8 mouse cellular contexts compared by ENCODE assay signal in genomic region chr4:154904185-154905071, GRCm38 (mm10). TPM values are rescaled to one million over a fixed set of nuclear protein-coding genes. Genes with fewer than 3 reads are reported as not detected.
DNase-seq lines count a peak whose midpoint lies in the region; ATAC-seq and TF ChIP-seq lines count a peak whose summit lies in the region.

No protein-coding gene starts in this region.

- peak overlapping the region; percentile 31 for H3K9ac ChIP-seq in embryonic facial prominence, embryonic 15.5 days
- H3K9ac ChIP-seq in heart, embryonic 11.5 days (ENCODE audit: low read depth, low read length): peak overlapping the region; percentile 66
- peak overlapping the region; percentile 58 for H3K9ac ChIP-seq in kidney, embryonic 14.5 days (ENCODE audit: low read depth, low read length)
- peak overlapping the region; percentile 53 for H3K9ac ChIP-seq in limb, embryonic 14.5 days (ENCODE audit: low read depth, low read length, severe bottlenecking)
- peak overlapping the region; percentile 18; the same call in 1 of the 2 replicates for H3K9ac ChIP-seq in midbrain, embryonic 15.5 days

- H3K4me2 ChIP-seq in embryonic facial prominence, embryonic 15.5 days (replicated peaks): peak overlapping the region; percentile 70
- H3K4me2 ChIP-seq in heart, embryonic 11.5 days: peak overlapping the region; percentile 84
- peak overlapping the region; percentile 83 for H3K4me2 ChIP-seq in kidney, embryonic 14.5 days (replicated peaks; ENCODE audit: low read depth, low read length)
- peak overlapping the region; percentile 77 for H3K4me2 ChIP-seq in limb, embryonic 14.5 days (replicated peaks; ENCODE audit: low read depth, low read length, severe bottlenecking)
- peak overlapping the region; percentile 71 for H3K4me2 ChIP-seq in midbrain, embryonic 15.5 days

- H3K36me3 ChIP-seq in embryonic facial prominence, embryonic 15.5 days: no peaks in the 10 kb centered on the region
- no peaks in the 10 kb centered on the region for H3K36me3 ChIP-seq in heart, embryonic 11.5 days (ENCODE audit: control insufficient read depth, insufficient read depth, low read length)
- H3K36me3 ChIP-seq in kidney, embryonic 14.5 days (ENCODE audit: control insufficient read depth, insufficient read depth, low read length): no peaks in the 10 kb centered on the region
- no peaks in the 10 kb centered on the region for H3K36me3 ChIP-seq in limb, embryonic 14.5 days (ENCODE audit: control insufficient read depth, insufficient read depth, low read length)
- H3K36me3 ChIP-seq in midbrain, embryonic 15.5 days (replicated peaks): no peaks in the 10 kb centered on the region

- H3K9me3 ChIP-seq in embryonic facial prominence, embryonic 15.5 days (replicated peaks): no peaks in the 10 kb centered on the region
- H3K9me3 ChIP-seq in heart, embryonic 11.5 days (replicated peaks; ENCODE audit: control insufficient read depth, low read length): no peaks in the 10 kb centered on the region
- H3K9me3 ChIP-seq in kidney, embryonic 14.5 days (ENCODE audit: control insufficient read depth, low read length): no peaks in the 10 kb centered on the region
- no peaks in the 10 kb centered on the region for H3K9me3 ChIP-seq in limb, embryonic 14.5 days (ENCODE audit: control insufficient read depth, low read length)
- H3K9me3 ChIP-seq in midbrain, embryonic 15.5 days: no peaks in the 10 kb centered on the region

- no peak for TF ChIP-seq POLR2A in bone marrow macrophage, adult 2 months (IDR thresholded peaks at IDR 0.05; ENCODE audit: borderline replicate concordance, low read depth, low read length)
- TF ChIP-seq POLR2A in limb, embryonic 14.5 days (IDR thresholded peaks at IDR 0.05; ENCODE audit: borderline replicate concordance, extremely low read depth, insufficient read depth, insufficient read length): no peak

- H3K27ac ChIP-seq in bone marrow macrophage, adult 2 months (ENCODE audit: insufficient read depth, low read depth, low read length): no peak overlapping the region
- peak overlapping the region; percentile 58 for H3K27ac ChIP-seq in embryonic facial prominence, embryonic 15.5 days (replicated peaks)
- no peak overlapping the region for H3K27ac ChIP-seq in heart, embryonic 11.5 days (ENCODE audit: low read depth, low read length)
- 0 out of 2 replicates have a peak overlapping the region, but pooled peaks have one; percentile 51 for H3K27ac ChIP-seq in kidney, embryonic 14.5 days (ENCODE audit: low read depth, low read length)
- no peak overlapping the region for H3K27ac ChIP-seq in limb, embryonic 14.5 days (replicated peaks; ENCODE audit: low read depth, low read length)
- no peak overlapping the region for H3K27ac ChIP-seq in midbrain, embryonic 15.5 days

- TF ChIP-seq CTCF in bone marrow macrophage, adult 2 months (IDR thresholded peaks at IDR 0.05; ENCODE audit: low read depth, low read length): no peak

- DNase-seq in CD4-positive, CD25-positive, alpha-beta regulatory T cell, adult 2 months (ENCODE audit: low read depth, low spot score): peak; percentile 93
- peak; percentile 95 for DNase-seq in limb, embryonic 14.5 days (ENCODE audit: low spot score)
- DNase-seq in spleen, postnatal 4 days (ENCODE audit: low spot score in 2 of 2): peak; percentile 88

- peak; percentile 93 for ATAC-seq in embryonic facial prominence, embryonic 15.5 days (ENCODE audit: insufficient number of reproducible peaks, low FRiP score, low TSS enrichment, low read depth)
- peak; percentile 86 for ATAC-seq in heart, embryonic 11.5 days (replicated peaks; ENCODE audit: insufficient number of reproducible peaks, low FRiP score, low TSS enrichment)
- ATAC-seq in kidney, embryonic 14.5 days (ENCODE audit: low FRiP score, low TSS enrichment): peak; percentile 93
- peak; percentile 93 for ATAC-seq in limb, embryonic 14.5 days (ENCODE audit: low FRiP score, low read depth)
- ATAC-seq in midbrain, embryonic 15.5 days (replicated peaks): peak; percentile 95

- no peaks in the 10 kb centered on the region for H3K27me3 ChIP-seq in embryonic facial prominence, embryonic 15.5 days
- no peaks in the 10 kb centered on the region for H3K27me3 ChIP-seq in heart, embryonic 11.5 days (ENCODE audit: control insufficient read depth, insufficient read depth, low read length)
- H3K27me3 ChIP-seq in kidney, embryonic 14.5 days (ENCODE audit: control insufficient read depth, insufficient read depth, low read length): no peaks in the 10 kb centered on the region
- no peaks in the 10 kb centered on the region for H3K27me3 ChIP-seq in limb, embryonic 14.5 days (ENCODE audit: control insufficient read depth, insufficient read depth, low read length)
- H3K27me3 ChIP-seq in midbrain, embryonic 15.5 days (replicated peaks): no peaks in the 10 kb centered on the region

- peak overlapping the region; percentile 61 for H3K4me3 ChIP-seq in bone marrow macrophage, adult 2 months (ENCODE audit: insufficient read depth, low read length)
- H3K4me3 ChIP-seq in embryonic facial prominence, embryonic 15.5 days (replicated peaks): peak overlapping the region; percentile 43
- H3K4me3 ChIP-seq in heart, embryonic 11.5 days (ENCODE audit: low read depth, low read length): peak overlapping the region; percentile 44
- peak overlapping the region; percentile 50 for H3K4me3 ChIP-seq in kidney, embryonic 14.5 days (ENCODE audit: low read length)
- H3K4me3 ChIP-seq in limb, embryonic 14.5 days (replicated peaks; ENCODE audit: low read length): peak overlapping the region; percentile 45
- H3K4me3 ChIP-seq in midbrain, embryonic 15.5 days: peak overlapping the region; percentile 37

- peaks cover 10% of the 10 kb centered on the region for H3K4me1 ChIP-seq in bone marrow macrophage, adult 2 months (ENCODE audit: control insufficient read depth, insufficient read depth, low read length)
- H3K4me1 ChIP-seq in embryonic facial prominence, embryonic 15.5 days: peaks cover 13% of the 10 kb centered on the region
- peaks cover 4% of the 10 kb centered on the region; the same call in 1 of the 2 replicates for H3K4me1 ChIP-seq in heart, embryonic 11.5 days (ENCODE audit: control insufficient read depth, insufficient read depth, low read length)
- H3K4me1 ChIP-seq in kidney, embryonic 14.5 days (ENCODE audit: control insufficient read depth, insufficient read depth, low read length): peaks cover 7% of the 10 kb centered on the region; the same call in 1 of the 2 replicates
- peaks cover 3% of the 10 kb centered on the region; the same call in 1 of the 2 replicates for H3K4me1 ChIP-seq in limb, embryonic 14.5 days (ENCODE audit: control insufficient read depth, insufficient read depth, low read length)
- peaks cover 10% of the 10 kb centered on the region for H3K4me1 ChIP-seq in midbrain, embryonic 15.5 days

- under 1% methylated on average over 16 of the region's 16 CpGs for WGBS in embryonic facial prominence, embryonic 15.5 days
- WGBS in heart, embryonic 11.5 days (ENCODE audit: insufficient replicate concordance): 1% methylated on average over 16 of the region's 16 CpGs
- 2% methylated on average over 16 of the region's 16 CpGs for WGBS in kidney, embryonic 14.5 days
- 1% methylated on average over 16 of the region's 16 CpGs for WGBS in limb, embryonic 14.5 days
- 4% methylated on average over 16 of the region's 16 CpGs for WGBS in midbrain, embryonic 15.5 days

RNA-seq across cellular contexts. Expression of gene Fam213b, which starts 5.5 kb away (rescaled TPM):
- 34.3 and 38.2 TPM in 2 replicates for polyA plus RNA-seq in bone marrow macrophage, adult 2 months (2012; ENCODE audit: insufficient read depth, insufficient read length, missing spikeins)
- 57.5 and 59.9 TPM in 2 replicates for polyA plus RNA-seq in embryonic facial prominence, embryonic 15.5 days (2015; fragmentation: Nextera tagmentation; extraction: Ambion mirVana)
- polyA plus RNA-seq in heart, embryonic 11.5 days (2014; fragmentation: Nextera tagmentation; extraction: Ambion mirVana): 26.4 and 29.6 TPM in 2 replicates
- 37.6 and 39.1 TPM in 2 replicates for polyA plus RNA-seq in kidney, embryonic 14.5 days (2014; fragmentation: Nextera tagmentation; extraction: Ambion mirVana)
- 24.3 and 33.6 TPM in 2 replicates for polyA plus RNA-seq in limb, embryonic 14.5 days (2012; rRNA removed)
- polyA plus RNA-seq in limb, embryonic 14.5 days (2014; fragmentation: Nextera tagmentation; extraction: Ambion mirVana): 48.0 and 51.8 TPM in 2 replicates
- polyA plus RNA-seq in midbrain, embryonic 15.5 days (2015; fragmentation: Nextera tagmentation; extraction: Ambion mirVana): 56.1 and 62.6 TPM in 2 replicates

RNA-seq across cellular contexts. Expression of gene Tnfrsf14, which starts 23.9 kb away (rescaled TPM):
- polyA plus RNA-seq in bone marrow macrophage, adult 2 months (2012; ENCODE audit: insufficient read depth, insufficient read length, missing spikeins): 117 and 135 TPM in 2 replicates
- 1.5 and 2.3 TPM in 2 replicates for polyA plus RNA-seq in embryonic facial prominence, embryonic 15.5 days (2015; fragmentation: Nextera tagmentation; extraction: Ambion mirVana)
- 3.0 and 4.4 TPM in 2 replicates for polyA plus RNA-seq in heart, embryonic 11.5 days (2014; fragmentation: Nextera tagmentation; extraction: Ambion mirVana)
- 0.42 and 0.47 TPM in 2 replicates for polyA plus RNA-seq in kidney, embryonic 14.5 days (2014; fragmentation: Nextera tagmentation; extraction: Ambion mirVana)
- 4.1 and 5.8 TPM in 2 replicates for polyA plus RNA-seq in limb, embryonic 14.5 days (2012; rRNA removed)
- polyA plus RNA-seq in limb, embryonic 14.5 days (2014; fragmentation: Nextera tagmentation; extraction: Ambion mirVana): 0.87 and 0.99 TPM in 2 replicates
- polyA plus RNA-seq in midbrain, embryonic 15.5 days (2015; fragmentation: Nextera tagmentation; extraction: Ambion mirVana): 0.19 and 0.28 TPM in 2 replicates

RNA-seq across cellular contexts. Expression of gene Mmel1, which starts 35.0 kb away (rescaled TPM):
- not detected in 2 replicates for polyA plus RNA-seq in bone marrow macrophage, adult 2 months (2012; ENCODE audit: insufficient read depth, insufficient read length, missing spikeins)
- 0.38 and 0.57 TPM in 2 replicates for polyA plus RNA-seq in embryonic facial prominence, embryonic 15.5 days (2015; fragmentation: Nextera tagmentation; extraction: Ambion mirVana)
- 0.23 and 0.82 TPM in 2 replicates for polyA plus RNA-seq in heart, embryonic 11.5 days (2014; fragmentation: Nextera tagmentation; extraction: Ambion mirVana)
- not detected in 2 replicates for polyA plus RNA-seq in kidney, embryonic 14.5 days (2014; fragmentation: Nextera tagmentation; extraction: Ambion mirVana)
- polyA plus RNA-seq in limb, embryonic 14.5 days (2012; rRNA removed): 0.11 and 0.15 TPM in 2 replicates
- polyA plus RNA-seq in limb, embryonic 14.5 days (2014; fragmentation: Nextera tagmentation; extraction: Ambion mirVana): 0.10 TPM in 1 of 2 replicates, not detected in the other
- polyA plus RNA-seq in midbrain, embryonic 15.5 days (2015; fragmentation: Nextera tagmentation; extraction: Ambion mirVana): 0.31 and 0.49 TPM in 2 replicates

RNA-seq across cellular contexts. Expression of gene Hes5, which starts 56.3 kb away (rescaled TPM):
- polyA plus RNA-seq in bone marrow macrophage, adult 2 months (2012; ENCODE audit: insufficient read depth, insufficient read length, missing spikeins): not detected in 2 replicates
- 6.6 and 7.7 TPM in 2 replicates for polyA plus RNA-seq in embryonic facial prominence, embryonic 15.5 days (2015; fragmentation: Nextera tagmentation; extraction: Ambion mirVana)
- 0.56 TPM in 1 of 2 replicates, not detected in the other for polyA plus RNA-seq in heart, embryonic 11.5 days (2014; fragmentation: Nextera tagmentation; extraction: Ambion mirVana)
- polyA plus RNA-seq in kidney, embryonic 14.5 days (2014; fragmentation: Nextera tagmentation; extraction: Ambion mirVana): 8.1 and 15.5 TPM in 2 replicates
- polyA plus RNA-seq in limb, embryonic 14.5 days (2012; rRNA removed): 0.60 and 1.6 TPM in 2 replicates
- polyA plus RNA-seq in limb, embryonic 14.5 days (2014; fragmentation: Nextera tagmentation; extraction: Ambion mirVana): 0.30 and 0.77 TPM in 2 replicates
- polyA plus RNA-seq in midbrain, embryonic 15.5 days (2015; fragmentation: Nextera tagmentation; extraction: Ambion mirVana): 116 and 149 TPM in 2 replicates

RNA-seq across cellular contexts. Expression of gene Pank4, which starts 59.5 kb away (rescaled TPM):
- 20.2 and 24.1 TPM in 2 replicates for polyA plus RNA-seq in bone marrow macrophage, adult 2 months (2012; ENCODE audit: insufficient read depth, insufficient read length, missing spikeins)
- 41.9 and 43.6 TPM in 2 replicates for polyA plus RNA-seq in embryonic facial prominence, embryonic 15.5 days (2015; fragmentation: Nextera tagmentation; extraction: Ambion mirVana)
- polyA plus RNA-seq in heart, embryonic 11.5 days (2014; fragmentation: Nextera tagmentation; extraction: Ambion mirVana): 40.6 and 45.0 TPM in 2 replicates
- polyA plus RNA-seq in kidney, embryonic 14.5 days (2014; fragmentation: Nextera tagmentation; extraction: Ambion mirVana): 34.9 and 43.9 TPM in 2 replicates
- 76.3 and 86.2 TPM in 2 replicates for polyA plus RNA-seq in limb, embryonic 14.5 days (2012; rRNA removed)
- polyA plus RNA-seq in limb, embryonic 14.5 days (2014; fragmentation: Nextera tagmentation; extraction: Ambion mirVana): 36.9 and 43.9 TPM in 2 replicates
- polyA plus RNA-seq in midbrain, embryonic 15.5 days (2015; fragmentation: Nextera tagmentation; extraction: Ambion mirVana): 44.3 and 44.9 TPM in 2 replicates

Comparison
In these comparisons a context has a peak if more than half of its experiments do, and no peak if none do; other contexts are left out.
1. H3K27ac ChIP-seq: peak in embryonic facial prominence, embryonic 15.5 days (single experiment) and kidney, embryonic 14.5 days (single experiment); none in bone marrow macrophage, adult 2 months (single experiment), heart, embryonic 11.5 days (single experiment), limb, embryonic 14.5 days (single experiment) and midbrain, embryonic 15.5 days (single experiment).
2. RNA of gene Tnfrsf14, which starts 23.9 kb away (polyA plus RNA-seq): 117 to 135 TPM in bone marrow macrophage, adult 2 months; 0.87 to 5.8 TPM in limb, embryonic 14.5 days, 3.0 to 4.4 TPM in heart, embryonic 11.5 days, 1.5 to 2.3 TPM in embryonic facial prominence, embryonic 15.5 days, 0.42 to 0.47 TPM in kidney, embryonic 14.5 days and 0.19 to 0.28 TPM in midbrain, embryonic 15.5 days; every median in the first group is over 10 times any median in the second.
3. Peak in every context shown above with its lines, with median percentiles within 50 percentile points of each other: DNase-seq, H3K4me3 ChIP-seq, ATAC-seq, H3K4me2 ChIP-seq and H3K9ac ChIP-seq.